Mouse (Mus musculus): ENCODE results near the gene Trmt2a. TPM values are rescaled to one million over a fixed set of nuclear protein-coding genes. Genes with fewer than 3 reads are reported as not detected.

Gene Trmt2a
- polyA plus RNA-seq, 1 experiment from 2014 or later: 35.4 TPM

- no peak overlapping the region for H3K4me3 ChIP-seq (ENCODE audit: low read depth, low read length)
- no peaks in the 10 kb centered on the region for H3K9me3 ChIP-seq (ENCODE audit: control insufficient read depth, low read length)
- H3K4me1 ChIP-seq (replicated peaks; ENCODE audit: control insufficient read depth, insufficient read depth): no peaks in the 10 kb centered on the region
- no peak for ATAC-seq (ENCODE audit: low FRiP score, low TSS enrichment)
- H3K4me2 ChIP-seq (replicated peaks; ENCODE audit: low read depth): no peak overlapping the region
- no peak overlapping the region for H3K27ac ChIP-seq (replicated peaks)
- WGBS: 93% methylated on average over 10 of the region's 10 CpGs
- peaks cover 19% of the 10 kb centered on the region; the same call in 1 of the 2 replicates for H3K36me3 ChIP-seq (ENCODE audit: control insufficient read depth, insufficient read depth, low read length)
- no peak for DNase-seq (ENCODE audit: low spot score)
- H3K9ac ChIP-seq (ENCODE audit: low read length): no peak overlapping the region
- no peaks in the 10 kb centered on the region for H3K27me3 ChIP-seq (ENCODE audit: control insufficient read depth, insufficient read depth, low read length)
- TF ChIP-seq CTCF (IDR thresholded peaks at IDR 0.05; ENCODE audit: low read depth) (no peak), EP300 (optimal IDR thresholded peaks at IDR 0.05) (no peak)
These were observed 6.9 kb upstream of the Trmt2a start for GRCm38 (mm10) chr16:18241581-18241980.

DNA sequence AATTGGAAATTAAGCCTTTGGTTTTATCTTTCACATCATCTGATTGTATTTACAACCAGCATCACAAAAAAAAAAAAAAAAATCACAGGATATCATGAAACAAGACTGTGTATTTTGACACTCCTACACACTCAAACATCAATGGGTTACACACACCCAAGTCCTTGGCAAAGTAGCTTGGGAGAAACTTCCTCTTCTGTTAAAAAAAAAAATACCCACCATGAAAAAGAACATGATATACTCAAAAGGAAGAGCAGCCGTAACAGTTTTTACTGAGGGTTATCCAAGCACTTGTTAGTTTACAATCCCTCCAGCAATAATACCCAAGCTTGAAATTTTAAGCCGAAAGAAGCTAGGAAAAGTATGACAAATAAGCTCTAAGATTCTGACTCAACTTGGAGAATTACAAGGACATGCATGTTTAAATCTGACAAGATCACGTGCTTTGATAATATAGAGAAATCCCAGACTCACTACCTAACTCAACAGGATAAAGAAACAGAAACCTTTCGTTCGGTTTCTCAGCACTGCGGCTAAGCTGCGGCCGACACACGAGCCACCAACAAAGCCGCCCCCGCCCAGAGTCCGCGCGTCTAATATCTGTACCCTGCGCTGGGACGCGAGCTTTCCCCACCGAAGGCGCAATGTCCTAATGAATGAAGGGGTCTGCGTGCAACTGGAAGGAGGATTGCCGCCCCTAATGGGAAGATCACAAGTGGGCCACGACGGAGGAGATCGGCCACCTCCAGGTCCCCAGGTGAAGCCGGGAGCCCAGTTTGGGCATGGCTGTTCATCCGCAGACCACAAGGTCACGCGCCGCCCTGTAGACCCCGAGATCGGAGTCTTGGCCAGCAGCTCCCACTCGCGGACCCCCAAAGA lies 719 bp upstream of the Trmt2a start:
- peak overlapping the region; percentile 83 for H3K9ac ChIP-seq (ENCODE audit: low read length)
- ATAC-seq (ENCODE audit: low FRiP score, low TSS enrichment) (peak; percentile 0; the same call in 1 of the 2 replicates), DNase-seq (ENCODE audit: low spot score) (peak; percentile 53)
- WGBS: under 1% methylated on average over 33 of the region's 33 CpGs
- peak overlapping the region; percentile 77 for H3K4me2 ChIP-seq (replicated peaks; ENCODE audit: low read depth)
- no peaks in the 10 kb centered on the region for H3K27me3 ChIP-seq (ENCODE audit: control insufficient read depth, insufficient read depth, low read length)
- peak overlapping the region; percentile 84 for H3K27ac ChIP-seq (replicated peaks)
- H3K36me3 ChIP-seq (ENCODE audit: control insufficient read depth, insufficient read depth, low read length): peaks cover 11% of the 10 kb centered on the region
- H3K4me1 ChIP-seq (replicated peaks; ENCODE audit: control insufficient read depth, insufficient read depth): 0 out of 2 replicates have a peak, but pooled peaks cover 5% of the 10 kb centered on the region
- TF ChIP-seq CTCF (IDR thresholded peaks at IDR 0.05; ENCODE audit: low read depth) (no peak), EP300 (optimal IDR thresholded peaks at IDR 0.05) (no peak)
- H3K9me3 ChIP-seq (ENCODE audit: control insufficient read depth, low read length): no peaks in the 10 kb centered on the region
- peak overlapping the region; percentile 93 for H3K4me3 ChIP-seq (ENCODE audit: low read depth, low read length)

- peak; percentile 49 for DNase-seq (ENCODE audit: low spot score)
- H3K4me1 ChIP-seq (replicated peaks; ENCODE audit: control insufficient read depth, insufficient read depth): 0 out of 2 replicates have a peak, but pooled peaks cover 5% of the 10 kb centered on the region
- H3K9me3 ChIP-seq (ENCODE audit: control insufficient read depth, low read length): no peaks in the 10 kb centered on the region
- H3K36me3 ChIP-seq (ENCODE audit: control insufficient read depth, insufficient read depth, low read length): peaks cover 14% of the 10 kb centered on the region; the same call in 1 of the 2 replicates
- ATAC-seq (ENCODE audit: low FRiP score, low TSS enrichment): 0 out of 2 replicates have a peak, but pooled peaks have one; percentile 6
- H3K4me3 ChIP-seq (ENCODE audit: low read depth, low read length): peak overlapping the region; percentile 93
- H3K9ac ChIP-seq (ENCODE audit: low read length): peak overlapping the region; percentile 82
- TF ChIP-seq EP300 (optimal IDR thresholded peaks at IDR 0.05) (no peak), CTCF (IDR thresholded peaks at IDR 0.05; ENCODE audit: low read depth) (no peak)
- no peaks in the 10 kb centered on the region for H3K27me3 ChIP-seq (ENCODE audit: control insufficient read depth, insufficient read depth, low read length)
- peak overlapping the region; percentile 87 for H3K4me2 ChIP-seq (replicated peaks; ENCODE audit: low read depth)
- H3K27ac ChIP-seq (replicated peaks): peak overlapping the region; percentile 87
- WGBS: 1% methylated on average over 27 of the region's 27 CpGs
These were observed 987 bp downstream of the Trmt2a start for GRCm38 (mm10) chr16:18249364-18249967.

DNA sequence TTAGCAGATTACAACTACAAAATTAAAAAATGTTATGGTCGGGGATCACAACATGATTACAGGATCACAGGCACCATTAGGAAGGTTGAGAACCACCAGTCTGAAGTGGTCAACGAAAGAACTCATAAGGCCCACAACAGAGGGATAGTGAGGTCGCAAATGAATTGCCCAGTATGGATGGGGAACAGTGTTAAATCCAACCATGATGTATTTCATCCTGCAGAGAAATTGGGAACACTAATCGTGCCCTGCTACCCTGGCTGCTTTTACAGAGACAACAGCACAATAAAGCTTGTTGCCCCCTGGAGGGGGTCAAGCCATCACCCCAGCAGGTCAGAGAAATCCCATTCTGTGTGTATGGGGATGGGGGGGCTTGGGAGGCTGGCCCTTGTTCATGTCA lies 1.8 kb downstream of the Trmt2a start:
- no peak for DNase-seq (ENCODE audit: low spot score)
- WGBS: 55% methylated on average over 4 of the region's 4 CpGs
- no peak for ATAC-seq (ENCODE audit: low FRiP score, low TSS enrichment)
- Histone ChIP-seq H3K4me1 (replicated peaks; ENCODE audit: control insufficient read depth, insufficient read depth) (0 out of 2 replicates have a peak, but pooled peaks cover 5% of the 10 kb centered on the region), H3K4me2 (replicated peaks; ENCODE audit: low read depth) (peak overlapping the region; percentile 87), H3K27ac (replicated peaks) (no peak overlapping the region), H3K9ac (ENCODE audit: low read length) (peak overlapping the region; percentile 82; the same call in 1 of the 2 replicates), H3K4me3 (ENCODE audit: low read depth, low read length) (no peak overlapping the region), H3K27me3 (ENCODE audit: control insufficient read depth, insufficient read depth, low read length) (no peaks in the 10 kb centered on the region), H3K36me3 (ENCODE audit: control insufficient read depth, insufficient read depth, low read length) (peaks cover 12% of the 10 kb centered on the region; the same call in 1 of the 2 replicates), H3K9me3 (ENCODE audit: control insufficient read depth, low read length) (no peaks in the 10 kb centered on the region)
- no peak for TF ChIP-seq CTCF (IDR thresholded peaks at IDR 0.05; ENCODE audit: low read depth)
- no peak for TF ChIP-seq EP300 (optimal IDR thresholded peaks at IDR 0.05)

- H3K27me3 ChIP-seq (ENCODE audit: control insufficient read depth, insufficient read depth, low read length): no peaks in the 10 kb centered on the region
- ATAC-seq (ENCODE audit: low FRiP score, low TSS enrichment): no peak
- no peak overlapping the region for H3K9ac ChIP-seq (ENCODE audit: low read length)
- H3K36me3 ChIP-seq (ENCODE audit: control insufficient read depth, insufficient read depth, low read length): peaks cover 18% of the 10 kb centered on the region
- H3K27ac ChIP-seq (replicated peaks): no peak overlapping the region
- H3K9me3 ChIP-seq (ENCODE audit: control insufficient read depth, low read length): no peaks in the 10 kb centered on the region
- 57% methylated on average over 10 of the region's 10 CpGs for WGBS
- H3K4me3 ChIP-seq (ENCODE audit: low read depth, low read length): no peak overlapping the region
- no peak overlapping the region for H3K4me2 ChIP-seq (replicated peaks; ENCODE audit: low read depth)
- no peak for DNase-seq (ENCODE audit: low spot score)
- TF ChIP-seq CTCF (IDR thresholded peaks at IDR 0.05; ENCODE audit: low read depth): no peak
- no peak for TF ChIP-seq EP300 (optimal IDR thresholded peaks at IDR 0.05)
- H3K4me1 ChIP-seq (replicated peaks; ENCODE audit: control insufficient read depth, insufficient read depth): 0 out of 2 replicates have a peak, but pooled peaks cover 5% of the 10 kb centered on the region
These were observed 2.6 kb downstream of the Trmt2a start for GRCm38 (mm10) chr16:18250828-18251790.

Data from stomach, postnatal 0 days (tissue).